Mouse (Mus musculus) neural tube, embryonic 11.5 days (tissue): Measurements from ENCODE around the gene Nap1l5. TPM values are rescaled to one million over a fixed set of nuclear protein-coding genes. Genes with fewer than 3 reads are reported as not detected.
"Not testable (repeated sequence)": the region's sequence is repeated elsewhere in the genome, so short reads cannot be mapped to it uniquely, and the experiment has no call there.

Experiments used
- ATAC-seq: fragments of 200-750 bp; cut with Nextera tagmentation; 2 replicates; pipeline ENCODE4 v1.8.0; 2017; ENCODE audit warnings: moderate number of reproducible peaks, mild to moderate bottlenecking, moderate TSS enrichment, moderate library complexity; ENCODE audit not compliant: insufficient read depth, low FRiP score, low TSS enrichment
- DNase-seq: peaks from one replicate; pipeline ENCODE4 v3.0.0-alpha.2; 2015; ENCODE audit warnings: low spot score
- H3K27ac ChIP-seq: fragments of 300-500 bp; sonication (generic); 2 replicates; pipeline ENCODE4 v1.5.1; 2014; ENCODE audit warnings: low read depth, mild to moderate bottlenecking, low read length
- H3K27me3 ChIP-seq: fragments of 300-500 bp; sonication (generic); 2 replicates; pipeline ENCODE4 v1.6.1; 2014; ENCODE audit warnings: mild to moderate bottlenecking, low read length, mixed read lengths; ENCODE audit not compliant: control insufficient read depth, insufficient read depth
- H3K36me3 ChIP-seq: fragments of 300-500 bp; sonication (generic); 2 replicates; pipeline ENCODE4 v1.6.1; 2014; ENCODE audit warnings: mild to moderate bottlenecking, low read length, moderate library complexity, mixed read lengths; ENCODE audit not compliant: control insufficient read depth, insufficient read depth
- H3K4me1 ChIP-seq: fragments of 300-500 bp; sonication (generic); 2 replicates; pipeline ENCODE4 v1.6.1; 2014; ENCODE audit warnings: low read length, mixed read lengths; ENCODE audit not compliant: control insufficient read depth, insufficient read depth
- H3K4me2 ChIP-seq: fragments of 300-500 bp; sonication (generic); 2 replicates; pipeline ENCODE4 v1.6.1; 2014; ENCODE audit warnings: low read depth, mild to moderate bottlenecking, moderate library complexity
- H3K4me3 ChIP-seq: fragments of 300-500 bp; sonication (generic); 2 replicates; pipeline ENCODE4 v1.5.1; 2014; ENCODE audit warnings: low read depth, low read length
- H3K9ac ChIP-seq: fragments of 300-500 bp; sonication (generic); 2 replicates; pipeline ENCODE4 v1.6.1; 2014; ENCODE audit warnings: mild to moderate bottlenecking, low read length
- H3K9me3 ChIP-seq: fragments of 300-500 bp; sonication (generic); 2 replicates; pipeline ENCODE4 v1.6.1; 2016; ENCODE audit warnings: low read length; ENCODE audit not compliant: control insufficient read depth
- WGBS: fragments of 180-500 bp; shearing (Covaris S2); extraction: QIAGEN DNeasy Blood & Tissue Kit; methylation state at CpG from one replicate; pipeline ENCODE4 v1.1.7; 2014; 5-methylcytosine and 5-hydroxymethylcytosine counted together
- polyA plus RNA-seq: library from polyadenylated mRNA; unstranded; fragments of >200 nt; fragmentation: Nextera tagmentation; extraction: Ambion mirVana; gene quantifications from 2 replicates; pipeline ENCODE4 v1.2.1, GENCODE M21; 2014

Nap1l5 gene
- polyA plus RNA-seq, 1 experiment from 2014 or later: 30.7 TPM

- no peak for DNase-seq
- ATAC-seq: no peak
- H3K36me3 ChIP-seq: no peaks in the 10 kb centered on the region
- H3K9me3 ChIP-seq: no peaks in the 10 kb centered on the region
- H3K4me2 ChIP-seq: no peak overlapping the region
- H3K9ac ChIP-seq: no peak overlapping the region
- no peak overlapping the region for H3K27ac ChIP-seq
- H3K4me1 ChIP-seq: no peaks in the 10 kb centered on the region
- no peak overlapping the region for H3K4me3 ChIP-seq
- 74% methylated on average over 4 of the region's 4 CpGs for whole genome bisulfite sequencing
- no peaks in the 10 kb centered on the region for H3K27me3 ChIP-seq
These were observed 27.3 kb downstream of the Nap1l5 start for GRCm38 (mm10) chr6:58879572-58879971.

DNA sequence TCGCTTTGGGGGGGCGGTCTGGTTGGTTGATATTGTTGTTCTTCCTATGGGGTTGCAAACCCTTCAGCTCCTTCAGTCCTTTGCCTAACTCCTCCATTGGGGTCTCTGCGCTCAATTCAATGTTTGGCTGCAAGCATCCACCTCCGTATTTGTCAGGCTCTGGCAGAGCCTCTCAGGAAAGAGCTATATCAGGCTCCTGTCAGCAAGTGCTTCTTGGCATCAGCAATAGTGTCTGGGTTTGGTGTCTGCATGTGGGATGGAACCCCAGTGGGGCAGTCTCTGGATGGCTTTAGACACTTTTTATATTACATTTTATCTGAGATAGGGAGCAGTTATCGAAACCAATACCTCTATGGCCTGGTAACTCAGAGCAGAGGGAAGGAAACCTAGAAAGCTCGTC, 39.0 kb downstream of the Nap1l5 start:
- ATAC-seq, DNase-seq, H3K36me3 ChIP-seq, H3K4me3 ChIP-seq, H3K27me3 ChIP-seq, H3K4me1 ChIP-seq, H3K9ac ChIP-seq, H3K4me2 ChIP-seq, H3K27ac ChIP-seq, H3K9me3 ChIP-seq: not testable (repeated sequence)
- WGBS: 93% methylated on average over 6 of the region's 6 CpGs

GRCm38 (mm10) chr6:58863631-58864235, 43.1 kb downstream of the Nap1l5 start:
- ATAC-seq (no peak), DNase-seq (no peak)
- H3K4me3 ChIP-seq: no peak overlapping the region
- WGBS: 89% methylated on average over 4 of the region's 4 CpGs
- no peaks in the 10 kb centered on the region for H3K4me1 ChIP-seq
- H3K4me2 ChIP-seq: no peak overlapping the region
- no peak overlapping the region for H3K27ac ChIP-seq
- H3K36me3 ChIP-seq: no peaks in the 10 kb centered on the region
- no peaks in the 10 kb centered on the region for H3K9me3 ChIP-seq
- H3K27me3 ChIP-seq: no peaks in the 10 kb centered on the region
- H3K9ac ChIP-seq: no peak overlapping the region

DNA sequence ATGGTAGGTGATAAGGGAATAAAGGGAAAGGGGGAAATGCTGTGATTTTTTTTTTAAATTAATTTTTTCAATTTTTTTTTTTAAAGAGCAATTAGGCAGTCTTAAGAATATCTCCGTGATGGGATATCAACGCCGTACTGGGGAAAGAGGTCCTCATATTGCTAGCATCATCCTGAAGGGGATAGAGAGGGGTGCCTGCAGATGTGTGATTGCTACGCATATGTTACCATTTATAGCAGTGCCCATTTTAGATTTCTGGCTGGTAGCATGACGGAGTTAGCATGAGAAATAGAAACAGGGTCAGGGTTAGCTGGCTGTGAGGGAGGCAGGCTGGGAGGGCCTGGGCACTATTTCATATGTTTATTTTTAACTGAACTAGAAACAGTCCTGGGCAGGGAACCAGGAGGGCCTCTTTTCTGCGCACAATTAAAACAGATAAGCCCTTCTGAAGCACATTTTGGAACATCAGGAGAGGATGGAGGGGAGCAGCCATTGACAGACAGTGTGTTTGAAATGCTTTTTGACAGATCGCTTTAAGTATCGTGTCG, 44.4 kb downstream of the Nap1l5 start:
- Histone ChIP-seq H3K27me3 (no peaks in the 10 kb centered on the region), H3K9ac (no peak overlapping the region), H3K4me3 (no peak overlapping the region), H3K9me3 (no peaks in the 10 kb centered on the region), H3K4me2 (no peak overlapping the region), H3K4me1 (no peaks in the 10 kb centered on the region), H3K27ac (no peak overlapping the region), H3K36me3 (no peaks in the 10 kb centered on the region)
- ATAC-seq (no peak), DNase-seq (no peak)
- WGBS: 92% methylated on average over 9 of the region's 9 CpGs

GRCm38 (mm10) chr6:58859517-58859916, 47.4 kb downstream of the Nap1l5 start:
- WGBS: 93% methylated on average over 4 of the region's 4 CpGs
- no peaks in the 10 kb centered on the region for H3K36me3 ChIP-seq
- ATAC-seq: no peak
- no peak overlapping the region for H3K27ac ChIP-seq
- no peak overlapping the region for H3K4me3 ChIP-seq
- H3K4me1 ChIP-seq: no peaks in the 10 kb centered on the region
- H3K27me3 ChIP-seq: no peaks in the 10 kb centered on the region
- DNase-seq: no peak
- no peak overlapping the region for H3K9ac ChIP-seq
- H3K9me3 ChIP-seq: no peaks in the 10 kb centered on the region
- no peak overlapping the region for H3K4me2 ChIP-seq

DNA sequence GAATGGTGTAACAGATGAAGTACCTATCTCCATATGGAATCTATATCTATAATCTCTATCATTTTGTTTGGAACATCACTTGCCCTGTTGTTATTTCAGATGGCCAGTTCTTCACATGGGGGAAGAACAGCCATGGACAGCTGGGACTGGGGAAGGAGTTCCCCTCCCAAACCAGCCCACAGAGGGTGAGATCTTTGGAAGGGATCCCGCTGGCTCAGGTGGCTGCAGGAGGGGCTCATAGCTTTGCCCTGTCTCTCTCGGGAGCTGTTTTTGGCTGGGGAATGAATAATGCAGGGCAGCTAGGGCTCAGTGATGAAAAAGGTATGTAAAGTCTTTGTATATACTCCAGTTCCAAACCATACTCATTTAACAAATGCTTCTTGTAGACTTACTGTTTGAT, 50.4 kb downstream of the Nap1l5 start:
- no peak overlapping the region for H3K27ac ChIP-seq
- 90% methylated on average over 2 of the region's 2 CpGs for WGBS
- no peaks in the 10 kb centered on the region for H3K27me3 ChIP-seq
- H3K36me3 ChIP-seq: no peaks in the 10 kb centered on the region
- H3K9ac ChIP-seq: no peak overlapping the region
- ATAC-seq (no peak), DNase-seq (no peak)
- H3K4me3 ChIP-seq: no peak overlapping the region
- no peaks in the 10 kb centered on the region for H3K9me3 ChIP-seq
- H3K4me2 ChIP-seq: no peak overlapping the region
- H3K4me1 ChIP-seq: no peaks in the 10 kb centered on the region

GRCm38 (mm10) chr6:58855676-58856367, 51.1 kb downstream of the Nap1l5 start:
- Histone ChIP-seq H3K27ac (no peak overlapping the region), H3K36me3 (no peaks in the 10 kb centered on the region), H3K9me3 (no peaks in the 10 kb centered on the region), H3K9ac (no peak overlapping the region), H3K27me3 (no peaks in the 10 kb centered on the region), H3K4me2 (no peak overlapping the region), H3K4me3 (no peak overlapping the region), H3K4me1 (no peaks in the 10 kb centered on the region)
- DNase-seq (no peak), ATAC-seq (no peak)
- WGBS: 89% methylated on average over 10 of the region's 10 CpGs
